Mouse (Mus musculus): ENCODE results near the gene Gm20388. TPM values are rescaled to one million over a fixed set of nuclear protein-coding genes. Genes with fewer than 3 reads are reported as not detected.
"Not testable (repeated sequence)": the region's sequence is repeated elsewhere in the genome, so short reads cannot be mapped to it uniquely, and the experiment has no call there.

The Gm20388 gene
- polyA plus RNA-seq, 1 experiment from 2014 or later: not detected

DNA sequence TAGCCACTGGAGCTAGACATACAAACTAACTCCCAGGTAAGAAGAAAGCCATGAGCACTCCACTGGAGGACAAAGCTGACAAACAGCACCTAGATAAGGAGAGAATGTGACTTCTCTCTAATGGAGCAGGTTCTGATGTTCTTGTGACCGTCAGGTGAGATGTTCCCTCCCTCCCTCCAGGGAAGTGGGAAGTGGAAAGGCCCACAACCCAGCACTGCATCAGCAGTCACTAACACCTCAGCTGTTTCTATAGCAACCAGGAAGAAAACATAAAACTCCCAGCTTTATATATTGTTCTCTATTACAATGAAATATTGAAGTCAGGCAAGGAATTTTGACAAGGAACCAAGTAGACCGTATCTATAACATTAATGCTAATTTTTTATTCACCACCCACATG lies 3109.4 kb downstream of the Gm20388 start:
- Histone ChIP-seq H3K36me3 (ENCODE audit: control insufficient read depth, insufficient read depth, low read length) (peaks cover 5% of the 10 kb centered on the region; the same call in 1 of the 2 replicates), H3K27me3 (ENCODE audit: control insufficient read depth, insufficient read depth, low read length) (no peaks in the 10 kb centered on the region), H3K9ac (ENCODE audit: low read depth, low read length) (no peak overlapping the region), H3K27ac (ENCODE audit: low read depth, low read length) (no peak overlapping the region), H3K9me3 (ENCODE audit: control insufficient read depth, low read length) (no peaks in the 10 kb centered on the region), H3K4me3 (ENCODE audit: low read length) (no peak overlapping the region), H3K4me2 (replicated peaks; ENCODE audit: low read depth, low read length) (no peak overlapping the region), H3K4me1 (ENCODE audit: control insufficient read depth, insufficient read depth, low read length) (peaks cover 15% of the 10 kb centered on the region)
- WGBS: 61% methylated on average over 2 of the region's 2 CpGs
- no peak for ATAC-seq (ENCODE audit: low FRiP score, low TSS enrichment)

GRCm38 (mm10) chr8:123020859-123021258 lies 3110.2 kb downstream of the Gm20388 start:
- Histone ChIP-seq H3K27me3 (ENCODE audit: control insufficient read depth, insufficient read depth, low read length) (no peaks in the 10 kb centered on the region), H3K4me3 (ENCODE audit: low read length) (no peak overlapping the region), H3K4me2 (replicated peaks; ENCODE audit: low read depth, low read length) (no peak overlapping the region), H3K9me3 (ENCODE audit: control insufficient read depth, low read length) (no peaks in the 10 kb centered on the region), H3K4me1 (ENCODE audit: control insufficient read depth, insufficient read depth, low read length) (peaks cover 12% of the 10 kb centered on the region), H3K27ac (ENCODE audit: low read depth, low read length) (no peak overlapping the region), H3K36me3 (ENCODE audit: control insufficient read depth, insufficient read depth, low read length) (peaks cover 5% of the 10 kb centered on the region; the same call in 1 of the 2 replicates), H3K9ac (ENCODE audit: low read depth, low read length) (no peak overlapping the region)
- no peak for ATAC-seq (ENCODE audit: low FRiP score, low TSS enrichment)
- 78% methylated on average over 2 of the region's 2 CpGs for WGBS

DNA sequence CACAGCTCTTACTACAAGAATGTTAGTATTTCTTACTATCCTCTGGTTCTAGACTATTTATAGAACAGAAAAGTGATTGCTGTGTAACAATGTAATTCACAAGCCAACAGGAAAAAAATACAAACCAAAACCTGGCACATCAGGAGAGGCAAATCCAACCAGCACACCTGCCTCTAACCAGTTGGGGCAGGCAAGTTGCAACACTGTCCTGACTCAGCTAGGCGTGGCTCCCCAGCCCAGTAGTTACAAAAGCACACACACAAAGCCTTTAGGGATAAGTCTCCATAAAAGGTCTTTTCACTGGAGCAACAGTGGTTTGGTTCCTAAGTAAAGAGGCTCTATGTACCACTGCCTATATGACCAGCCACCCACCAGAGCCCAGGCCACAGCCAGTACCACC lies 3110.6 kb downstream of the Gm20388 start:
- Histone ChIP-seq H3K9ac (ENCODE audit: low read depth, low read length) (no peak overlapping the region), H3K36me3 (ENCODE audit: control insufficient read depth, insufficient read depth, low read length) (peaks cover 5% of the 10 kb centered on the region; the same call in 1 of the 2 replicates), H3K4me2 (replicated peaks; ENCODE audit: low read depth, low read length) (no peak overlapping the region), H3K27ac (ENCODE audit: low read depth, low read length) (no peak overlapping the region), H3K27me3 (ENCODE audit: control insufficient read depth, insufficient read depth, low read length) (no peaks in the 10 kb centered on the region), H3K4me1 (ENCODE audit: control insufficient read depth, insufficient read depth, low read length) (peaks cover 11% of the 10 kb centered on the region), H3K9me3 (ENCODE audit: control insufficient read depth, low read length) (no peaks in the 10 kb centered on the region), H3K4me3 (ENCODE audit: low read length) (no peak overlapping the region)
- 79% methylated on average over 1 of the region's 1 CpGs for WGBS
- no peak for ATAC-seq (ENCODE audit: low FRiP score, low TSS enrichment)

DNA sequence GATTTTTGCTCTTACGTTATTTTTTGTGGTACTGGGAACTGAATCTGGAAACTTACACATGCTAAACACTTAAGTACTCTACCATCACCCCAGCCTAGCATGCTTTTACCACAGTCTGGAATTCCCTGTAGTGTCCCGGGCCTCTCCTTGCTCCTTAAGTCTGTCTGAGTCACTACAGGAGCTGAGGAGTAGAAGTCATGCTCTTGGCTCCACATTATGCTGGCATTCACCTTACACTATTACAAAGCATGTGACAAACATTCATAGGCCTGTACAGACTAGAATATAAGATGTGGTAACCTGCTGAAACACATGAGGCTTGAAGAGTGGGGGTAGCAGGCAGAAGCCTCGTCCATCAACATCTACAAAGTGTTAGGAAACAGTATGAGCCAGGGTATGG lies 3112.1 kb downstream of the Gm20388 start:
- Histone ChIP-seq H3K36me3 (ENCODE audit: control insufficient read depth, insufficient read depth, low read length) (peaks cover 2% of the 10 kb centered on the region; the same call in 1 of the 2 replicates), H3K27ac (ENCODE audit: low read depth, low read length) (no peak overlapping the region), H3K9me3 (ENCODE audit: control insufficient read depth, low read length) (no peaks in the 10 kb centered on the region), H3K4me3 (ENCODE audit: low read length) (no peak overlapping the region), H3K9ac (ENCODE audit: low read depth, low read length) (no peak overlapping the region), H3K4me1 (ENCODE audit: control insufficient read depth, insufficient read depth, low read length) (peaks cover 11% of the 10 kb centered on the region), H3K27me3 (ENCODE audit: control insufficient read depth, insufficient read depth, low read length) (no peaks in the 10 kb centered on the region), H3K4me2 (replicated peaks; ENCODE audit: low read depth, low read length) (no peak overlapping the region)
- ATAC-seq (ENCODE audit: low FRiP score, low TSS enrichment): no peak
- 88% methylated on average over 3 of the region's 3 CpGs for WGBS

GRCm38 (mm10) chr8:123024226-123024625 lies 3113.6 kb downstream of the Gm20388 start:
- Histone ChIP-seq H3K4me1 (ENCODE audit: control insufficient read depth, insufficient read depth, low read length) (0 out of 2 replicates have a peak, but pooled peaks cover 3% of the 10 kb centered on the region), H3K9ac (ENCODE audit: low read depth, low read length) (no peak overlapping the region), H3K9me3 (ENCODE audit: control insufficient read depth, low read length) (no peaks in the 10 kb centered on the region), H3K27ac (ENCODE audit: low read depth, low read length) (no peak overlapping the region), H3K36me3 (ENCODE audit: control insufficient read depth, insufficient read depth, low read length) (peaks cover 2% of the 10 kb centered on the region; the same call in 1 of the 2 replicates), H3K27me3 (ENCODE audit: control insufficient read depth, insufficient read depth, low read length) (no peaks in the 10 kb centered on the region), H3K4me2 (replicated peaks; ENCODE audit: low read depth, low read length) (no peak overlapping the region), H3K4me3 (ENCODE audit: low read length) (no peak overlapping the region)
- no peak for ATAC-seq (ENCODE audit: low FRiP score, low TSS enrichment)
- 98% methylated on average over 2 of the region's 2 CpGs for WGBS

DNA sequence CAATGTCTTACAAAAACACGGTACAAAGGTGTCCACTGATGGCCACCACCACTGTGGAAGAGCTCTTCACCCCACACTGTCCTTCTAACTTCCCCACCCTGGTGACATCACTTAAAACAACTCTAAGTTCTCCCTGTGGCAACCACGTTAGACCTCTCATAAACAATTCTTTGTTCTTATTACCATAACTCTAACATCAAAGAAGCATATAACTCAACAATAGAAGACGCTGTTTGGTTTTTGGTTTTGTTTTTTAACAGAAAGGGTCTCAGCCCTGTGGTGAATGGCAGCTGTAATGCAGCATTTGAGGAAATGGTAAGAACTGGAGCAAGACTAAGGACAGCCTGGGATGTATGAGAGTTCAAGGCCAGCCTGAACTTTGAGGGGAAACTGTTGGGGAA lies 3115.3 kb downstream of the Gm20388 start:
- WGBS: 80% methylated on average over 3 of the region's 3 CpGs
- Histone ChIP-seq H3K9ac (ENCODE audit: low read depth, low read length) (no peak overlapping the region), H3K36me3 (ENCODE audit: control insufficient read depth, insufficient read depth, low read length) (no peaks in the 10 kb centered on the region; the same call in 1 of the 2 replicates)

DNA sequence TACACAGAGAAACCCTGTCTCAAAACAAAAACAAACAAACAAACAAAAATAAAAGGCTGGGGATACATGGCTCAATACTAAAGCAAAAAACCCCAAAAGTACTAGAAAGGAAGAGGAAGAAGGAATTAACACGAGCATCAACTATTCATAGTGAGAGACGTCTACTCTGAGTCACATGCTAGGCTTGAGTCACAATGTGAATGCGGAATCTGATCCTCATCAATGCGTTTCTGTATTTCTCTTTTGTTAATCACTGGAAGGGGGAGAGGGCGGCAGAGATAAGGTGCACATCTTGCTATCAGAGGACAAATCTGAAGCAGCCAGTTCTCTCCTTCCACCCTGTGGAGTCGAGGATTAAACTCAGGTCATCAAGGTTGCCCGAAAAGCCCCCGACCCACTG lies 3117.1 kb downstream of the Gm20388 start:
- Histone ChIP-seq H3K36me3 (ENCODE audit: control insufficient read depth, insufficient read depth, low read length) (no peaks in the 10 kb centered on the region; the same call in 1 of the 2 replicates), H3K4me3 (ENCODE audit: low read length) (no peak overlapping the region), H3K27me3 (ENCODE audit: control insufficient read depth, insufficient read depth, low read length) (no peaks in the 10 kb centered on the region), H3K4me2 (replicated peaks; ENCODE audit: low read depth, low read length) (no peak overlapping the region), H3K9me3 (ENCODE audit: control insufficient read depth, low read length) (no peaks in the 10 kb centered on the region), H3K9ac (ENCODE audit: low read depth, low read length) (no peak overlapping the region), H3K4me1 (ENCODE audit: control insufficient read depth, insufficient read depth, low read length) (no peaks in the 10 kb centered on the region), H3K27ac (ENCODE audit: low read depth, low read length) (no peak overlapping the region)
- WGBS: 95% methylated on average over 8 of the region's 8 CpGs
- no peak for ATAC-seq (ENCODE audit: low FRiP score, low TSS enrichment)

More for the DNA sequence above, 3115.3 kb downstream of the Gm20388 start:
- Histone ChIP-seq H3K27ac (ENCODE audit: low read depth, low read length) (no peak overlapping the region), H3K27me3 (ENCODE audit: control insufficient read depth, insufficient read depth, low read length) (no peaks in the 10 kb centered on the region), H3K4me2 (replicated peaks; ENCODE audit: low read depth, low read length) (no peak overlapping the region), H3K9me3 (ENCODE audit: control insufficient read depth, low read length) (no peaks in the 10 kb centered on the region), H3K4me1 (ENCODE audit: control insufficient read depth, insufficient read depth, low read length) (no peaks in the 10 kb centered on the region), H3K4me3 (ENCODE audit: low read length) (no peak overlapping the region)
- ATAC-seq (ENCODE audit: low FRiP score, low TSS enrichment): no peak

- H3K36me3 ChIP-seq (ENCODE audit: control insufficient read depth, insufficient read depth, low read length); H3K4me3 ChIP-seq (ENCODE audit: low read length); H3K4me2 ChIP-seq (replicated peaks; ENCODE audit: low read depth, low read length); H3K4me1 ChIP-seq (ENCODE audit: control insufficient read depth, insufficient read depth, low read length); H3K9ac ChIP-seq (ENCODE audit: low read depth, low read length); H3K27ac ChIP-seq (ENCODE audit: low read depth, low read length); ATAC-seq (ENCODE audit: low FRiP score, low TSS enrichment); H3K9me3 ChIP-seq (ENCODE audit: control insufficient read depth, low read length); H3K27me3 ChIP-seq (ENCODE audit: control insufficient read depth, insufficient read depth, low read length): not testable (repeated sequence)
- 81% methylated on average over 5 of the region's 5 CpGs for WGBS
These were observed 3119.4 kb downstream of the Gm20388 start for GRCm38 (mm10) chr8:123030091-123030490.

GRCm38 (mm10) chr8:123031321-123031978 lies 3120.8 kb downstream of the Gm20388 start:
- H3K4me2 ChIP-seq (replicated peaks; ENCODE audit: low read depth, low read length): no peak overlapping the region
- 85% methylated on average over 7 of the region's 7 CpGs for WGBS
- H3K4me3 ChIP-seq (ENCODE audit: low read length): no peak overlapping the region
- H3K27ac ChIP-seq (ENCODE audit: low read depth, low read length): no peak overlapping the region
- 0 out of 2 replicates have a peak, but pooled peaks cover 4% of the 10 kb centered on the region for H3K4me1 ChIP-seq (ENCODE audit: control insufficient read depth, insufficient read depth, low read length)
- no peaks in the 10 kb centered on the region for H3K9me3 ChIP-seq (ENCODE audit: control insufficient read depth, low read length)
- no peak overlapping the region for H3K9ac ChIP-seq (ENCODE audit: low read depth, low read length)
- no peaks in the 10 kb centered on the region for H3K27me3 ChIP-seq (ENCODE audit: control insufficient read depth, insufficient read depth, low read length)
- no peak for ATAC-seq (ENCODE audit: low FRiP score, low TSS enrichment)
- H3K36me3 ChIP-seq (ENCODE audit: control insufficient read depth, insufficient read depth, low read length): no peaks in the 10 kb centered on the region
